Mouse (Mus musculus) lung, adult 2 months (tissue): Measurements from ENCODE around the gene Mcam.

Experiments used
- CTCF ChIP-seq: fragments of 200-500 bp; IDR thresholded peaks from 2 replicates; pipeline ENCODE4 v1.5.1; 2011; ENCODE audit warnings: mild to moderate bottlenecking, low read length, control low read depth; ENCODE audit not compliant: insufficient read depth
- POLR2A ChIP-seq: fragments of 200-500 bp; IDR thresholded peaks from 2 replicates; pipeline ENCODE4 v1.6.1; 2011; ENCODE audit warnings: low read depth, mild to moderate bottlenecking, control low read depth, low read length, borderline replicate concordance; ENCODE audit errors: extremely low read depth

DNA sequence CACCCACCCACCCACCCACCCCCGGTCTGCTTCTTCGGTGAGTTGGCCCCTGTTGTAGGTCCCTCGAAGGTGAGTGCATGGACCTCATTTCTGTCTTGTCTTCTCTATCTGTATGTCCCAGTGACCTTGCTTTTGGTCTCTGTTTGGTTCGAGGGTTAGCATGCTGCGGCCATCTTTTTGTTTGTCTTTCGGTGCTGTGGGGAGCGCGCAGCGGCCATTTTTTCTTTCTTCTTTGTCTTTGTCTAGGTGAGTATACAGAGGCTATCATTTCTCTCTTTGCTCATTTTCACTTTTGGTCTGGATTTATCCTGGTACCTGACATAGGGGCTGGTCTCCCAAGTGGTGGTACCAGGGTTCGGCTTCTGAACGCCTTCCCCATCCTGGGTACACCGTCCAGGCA is 44.5 kb downstream of the Mcam start:
- TF ChIP-seq CTCF (no peak), POLR2A (no peak)
